Mouse (Mus musculus): ENCODE results near the gene Ubac2.
A peak's percentile ranks its signal among the peaks of the same experiment; 100 is the strongest.
"Not testable (repeated sequence)": the region's sequence is repeated elsewhere in the genome, so short reads cannot be mapped to it uniquely, and the experiment has no call there.

The Ubac2 gene

GRCm38 (mm10) chr14:121878176-121878858 lies at the start of gene Ubac2:
Gene Ubac2 (plus strand): TSS chr14:121878620.
- DNase-seq = peak; percentile 97 to 98

GRCm38 (mm10) chr14:121829816-121830442 lies 48.5 kb upstream of the Ubac2 start:
- no peak for DNase-seq

GRCm38 (mm10) chr14:121833001-121833520 lies 45.4 kb upstream of the Ubac2 start:
- no peak for DNase-seq

- no peak for DNase-seq
Observed at GRCm38 (mm10) chr14:121838161-121838560, 40.3 kb upstream of the Ubac2 start.

- no peak for DNase-seq
Observed at GRCm38 (mm10) chr14:121840217-121840616, 38.2 kb upstream of the Ubac2 start.

GRCm38 (mm10) chr14:121844486-121844885 lies 33.9 kb upstream of the Ubac2 start:
- no peak for DNase-seq

GRCm38 (mm10) chr14:121851231-121851630 lies 27.2 kb upstream of the Ubac2 start:
- DNase-seq = no peak

- DNase-seq = no peak
Observed at GRCm38 (mm10) chr14:121852531-121852930, 25.9 kb upstream of the Ubac2 start.

- peak; percentile 59 to 72 for DNase-seq
Observed at GRCm38 (mm10) chr14:121865162-121865561, 13.3 kb upstream of the Ubac2 start.

- DNase-seq = no peak
Observed at GRCm38 (mm10) chr14:121866574-121866973, 11.8 kb upstream of the Ubac2 start.

GRCm38 (mm10) chr14:121869111-121869510 lies 9.3 kb upstream of the Ubac2 start:
- no peak for DNase-seq

GRCm38 (mm10) chr14:121872760-121873159 lies 5.7 kb upstream of the Ubac2 start:
- DNase-seq = no peak

- no peak for DNase-seq
Observed at GRCm38 (mm10) chr14:121873172-121873571, 5.2 kb upstream of the Ubac2 start.

GRCm38 (mm10) chr14:121873646-121874045 lies 4.8 kb upstream of the Ubac2 start:
- no peak for DNase-seq

- not testable (repeated sequence) for DNase-seq
Observed at GRCm38 (mm10) chr14:121876190-121876589, 2.2 kb upstream of the Ubac2 start.

- no peak for DNase-seq
Observed at GRCm38 (mm10) chr14:121876860-121877259, 1.6 kb upstream of the Ubac2 start.

- no peak for DNase-seq
Observed at GRCm38 (mm10) chr14:121877640-121878039, 780 bp upstream of the Ubac2 start.

- peak in 1 of 2 experiments; percentile 27 for DNase-seq
Observed at GRCm38 (mm10) chr14:121878859-121879206, 413 bp downstream of the Ubac2 start.

- DNase-seq = peak in 1 of 2 experiments; percentile 28
Observed at GRCm38 (mm10) chr14:121879266-121879840, 933 bp downstream of the Ubac2 start.

- DNase-seq = no peak
Observed at GRCm38 (mm10) chr14:121881211-121881610, 2.8 kb downstream of the Ubac2 start.

GRCm38 (mm10) chr14:121884150-121884797 lies 5.9 kb downstream of the Ubac2 start:
- DNase-seq = no peak

GRCm38 (mm10) chr14:121893747-121894146 lies 15.3 kb downstream of the Ubac2 start:
- DNase-seq = no peak

GRCm38 (mm10) chr14:121894511-121895135 lies 16.2 kb downstream of the Ubac2 start:
- no peak for DNase-seq

Data from lung, adult 18-20 months (tissue).